Mouse (Mus musculus) testis, adult 2 months (tissue): ENCODE results near the gene Gpr87. TPM values are rescaled to one million over a fixed set of nuclear protein-coding genes. Genes with fewer than 3 reads are reported as not detected.

ENCODE experiments used
- H3K27ac ChIP-seq: fragments of 200-500 bp; 2 replicates; pipeline ENCODE4 v1.5.1; 2012; ENCODE audit warnings: low read depth, low read length; ENCODE audit not compliant: control insufficient read depth, insufficient read depth
- H3K27me3 ChIP-seq: fragments of 200-500 bp; 2 replicates; pipeline ENCODE4 v1.6.1; 2012; ENCODE audit warnings: mild to moderate bottlenecking, low read length, moderate library complexity; ENCODE audit not compliant: control insufficient read depth, insufficient read depth
- H3K36me3 ChIP-seq: fragments of 200-500 bp; 2 replicates; pipeline ENCODE4 v1.6.1; 2012; ENCODE audit warnings: mild to moderate bottlenecking, low read length; ENCODE audit not compliant: control insufficient read depth, insufficient read depth
- H3K4me1 ChIP-seq: fragments of 200-500 bp; 2 replicates; pipeline ENCODE4 v1.6.1; 2012; ENCODE audit warnings: low read length; ENCODE audit not compliant: control insufficient read depth, insufficient read depth
- H3K4me3 ChIP-seq: fragments of 200-500 bp; 2 replicates; pipeline ENCODE4 v1.5.1; 2012; ENCODE audit warnings: low read depth, mild to moderate bottlenecking, low read length, moderate library complexity, mixed read lengths; ENCODE audit not compliant: control insufficient read depth
- CTCF ChIP-seq: fragments of 200-500 bp; IDR thresholded peaks from 2 replicates; pipeline ENCODE4 v1.5.1; 2012; ENCODE audit warnings: low read depth, mild to moderate bottlenecking, inconsistent platforms, low read length, moderate library complexity; ENCODE audit not compliant: control insufficient read depth, insufficient read depth, insufficient replicate concordance
- POLR2A ChIP-seq: fragments of 200-500 bp; IDR thresholded peaks from 2 replicates; pipeline ENCODE4 v1.6.1; 2012; ENCODE audit warnings: low read depth, mild to moderate bottlenecking, inconsistent platforms, low read length, moderate library complexity; ENCODE audit not compliant: control insufficient read depth
- polyA plus RNA-seq: library from polyadenylated mRNA; depleted of rRNA; stranded (reverse); fragments of >200 nt; gene quantifications from 2 replicates; pipeline ENCODE4 v1.2.3, GENCODE M21; 2012

The Gpr87 gene
- polyA plus RNA-seq, 1 experiment = not detected

DNA sequence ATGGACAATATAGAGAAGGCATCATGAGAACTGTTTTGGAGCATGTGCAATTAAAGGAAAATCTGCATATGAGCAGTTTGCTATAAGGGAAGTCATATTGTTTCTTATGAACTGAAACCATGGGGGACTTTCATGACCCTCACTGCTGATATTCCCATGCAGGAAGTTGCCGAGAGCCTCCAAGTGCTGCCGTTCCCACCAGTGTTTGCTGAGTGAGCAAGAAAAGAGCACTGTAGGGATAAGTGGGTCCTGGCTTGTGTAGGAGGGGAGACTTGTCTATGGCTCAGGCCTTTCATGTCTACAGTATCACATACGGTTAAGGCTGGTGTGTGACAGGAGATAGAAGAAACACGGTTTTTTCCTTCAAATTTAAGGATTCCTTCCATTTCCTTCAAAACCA, 9.2 kb downstream of the Gpr87 start:
- H3K36me3 ChIP-seq = no peaks in the 10 kb centered on the region
- TF ChIP-seq CTCF (no peak), POLR2A (no peak)
- H3K4me1 ChIP-seq = no peaks in the 10 kb centered on the region; the same call in 1 of the 2 replicates
- no peak overlapping the region for H3K27ac ChIP-seq
- no peak overlapping the region for H3K4me3 ChIP-seq
- H3K27me3 ChIP-seq = no peaks in the 10 kb centered on the region

DNA sequence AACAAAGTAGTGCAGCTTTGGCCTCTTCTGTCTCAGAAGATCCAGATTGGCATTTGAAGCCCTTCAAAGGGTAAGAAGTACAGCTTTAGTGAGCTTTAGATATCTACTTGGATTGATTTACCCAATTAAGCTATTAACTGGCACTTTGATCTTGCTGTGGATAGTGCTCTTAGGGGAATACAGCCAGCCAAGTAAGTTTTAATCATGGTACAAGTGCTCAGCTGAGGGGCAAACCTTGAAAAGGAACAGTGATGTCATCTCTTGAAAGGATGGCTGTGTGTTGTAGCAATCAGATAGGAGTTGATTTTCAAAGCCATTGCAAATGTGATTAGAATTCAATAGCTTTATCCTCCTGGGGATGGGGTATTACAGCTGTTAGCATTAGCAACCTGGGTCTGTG, 12.8 kb downstream of the Gpr87 start:
- H3K27me3 ChIP-seq = no peaks in the 10 kb centered on the region
- H3K27ac ChIP-seq = no peak overlapping the region
- no peak for TF ChIP-seq CTCF
- TF ChIP-seq POLR2A = no peak
- no peak overlapping the region for H3K4me3 ChIP-seq
- no peaks in the 10 kb centered on the region; the same call in 1 of the 2 replicates for H3K4me1 ChIP-seq
- no peaks in the 10 kb centered on the region for H3K36me3 ChIP-seq

DNA sequence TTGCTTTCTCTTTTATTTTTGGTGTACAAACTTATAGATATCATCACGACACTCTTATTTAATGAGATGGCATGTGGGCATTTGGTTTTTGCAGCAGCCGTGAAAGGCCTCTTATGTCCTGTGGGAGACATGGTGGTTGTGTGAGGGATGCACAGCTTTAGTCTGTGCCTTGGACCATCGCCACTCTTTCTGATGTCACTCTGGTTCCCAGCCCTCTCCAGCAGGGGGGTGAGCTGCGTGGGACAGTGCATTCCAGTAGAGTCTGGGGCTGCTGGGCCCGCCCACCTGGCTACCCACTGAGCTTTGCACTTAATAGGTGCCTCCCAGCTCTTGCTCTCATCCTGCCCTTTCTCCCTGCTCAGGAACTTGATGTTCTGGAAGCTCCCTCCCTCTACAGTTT, 13.8 kb downstream of the Gpr87 start:
- Histone ChIP-seq H3K27ac (no peak overlapping the region), H3K4me3 (no peak overlapping the region), H3K36me3 (no peaks in the 10 kb centered on the region), H3K27me3 (no peaks in the 10 kb centered on the region), H3K4me1 (no peaks in the 10 kb centered on the region; the same call in 1 of the 2 replicates)
- TF ChIP-seq CTCF = no peak
- no peak for TF ChIP-seq POLR2A

DNA sequence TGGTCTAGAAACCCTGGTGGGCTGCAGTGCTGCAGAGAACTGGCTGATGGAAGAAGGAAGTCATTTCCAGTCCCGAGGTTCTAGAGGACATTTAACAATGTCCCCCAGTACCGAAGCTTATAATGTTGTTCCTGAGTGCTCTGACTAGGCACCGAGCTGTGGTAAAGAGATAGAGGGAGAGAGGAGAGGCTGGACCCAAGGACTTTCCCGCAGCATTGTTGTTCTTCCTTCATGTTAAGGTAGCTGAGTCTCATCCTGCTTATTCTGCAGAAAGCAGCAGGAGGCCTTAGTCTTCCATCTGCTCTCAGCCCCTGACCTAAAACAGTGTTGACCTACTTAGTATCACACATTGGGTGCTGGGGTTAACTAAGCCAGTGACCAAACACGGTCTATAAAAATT, 18.0 kb downstream of the Gpr87 start:
- no peak overlapping the region for H3K27ac ChIP-seq
- H3K27me3 ChIP-seq = no peaks in the 10 kb centered on the region
- no peaks in the 10 kb centered on the region; the same call in 1 of the 2 replicates for H3K4me1 ChIP-seq
- H3K4me3 ChIP-seq = no peak overlapping the region
- TF ChIP-seq POLR2A (no peak), CTCF (no peak)
- no peaks in the 10 kb centered on the region for H3K36me3 ChIP-seq

DNA sequence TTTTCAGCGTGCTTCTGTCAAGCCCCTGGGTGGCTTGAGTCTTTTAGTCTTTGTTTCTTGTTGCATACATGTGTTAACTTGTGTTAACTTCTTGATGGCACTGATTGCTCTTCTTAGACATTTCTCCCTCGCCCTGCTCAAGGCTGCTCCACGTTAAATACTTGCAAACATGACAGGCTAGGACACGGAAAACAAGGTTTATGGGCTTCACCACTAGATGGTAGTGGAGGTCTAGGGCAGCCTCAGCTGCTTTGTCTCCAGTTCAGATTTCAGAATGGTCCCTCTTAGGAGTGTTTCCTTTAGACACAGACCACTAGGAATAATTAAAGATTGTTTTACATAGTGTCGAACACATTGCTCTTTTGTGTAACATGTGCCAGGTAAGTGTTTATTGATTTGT, 19.7 kb downstream of the Gpr87 start:
- no peak overlapping the region for H3K4me3 ChIP-seq
- H3K36me3 ChIP-seq = no peaks in the 10 kb centered on the region
- TF ChIP-seq CTCF (no peak), POLR2A (no peak)
- no peaks in the 10 kb centered on the region for H3K27me3 ChIP-seq
- H3K4me1 ChIP-seq = no peaks in the 10 kb centered on the region
- H3K27ac ChIP-seq = no peak overlapping the region

DNA sequence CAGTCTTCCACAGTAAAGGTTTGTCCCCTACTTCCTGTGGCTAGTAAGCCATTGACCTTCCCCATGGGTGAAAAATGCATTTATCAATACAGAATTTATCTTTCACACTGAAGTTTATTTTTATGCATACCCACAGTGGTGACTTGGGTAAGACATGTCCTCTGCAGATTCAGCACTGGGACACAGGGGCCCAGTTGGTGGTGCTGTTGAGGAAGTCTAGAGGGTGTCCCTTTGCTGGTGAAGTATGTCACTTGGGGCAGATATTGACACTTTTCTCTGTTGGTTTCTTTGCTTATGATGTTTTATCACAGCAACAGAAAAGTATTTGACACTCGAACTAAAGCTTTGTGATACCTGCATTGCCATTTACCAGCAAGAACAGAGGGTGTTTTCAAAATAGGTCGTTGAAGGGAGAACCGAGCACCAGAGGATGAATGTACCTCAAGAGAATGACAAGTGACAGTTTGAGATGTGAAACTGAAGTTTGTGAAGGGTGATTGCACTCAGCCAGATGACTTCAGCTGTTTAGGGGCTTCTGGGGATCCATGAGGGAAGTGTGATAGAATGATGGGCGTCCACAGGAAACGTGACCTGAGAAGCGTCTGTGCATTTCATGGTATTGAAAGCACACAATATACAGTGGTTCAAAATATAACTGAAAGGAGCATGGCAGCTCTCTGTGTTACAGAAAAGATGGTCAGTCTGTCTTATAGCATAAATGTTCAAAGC, 20.3 kb downstream of the Gpr87 start:
- Histone ChIP-seq H3K27ac (no peak overlapping the region), H3K4me1 (no peaks in the 10 kb centered on the region), H3K27me3 (no peaks in the 10 kb centered on the region), H3K4me3 (no peak overlapping the region), H3K36me3 (no peaks in the 10 kb centered on the region)
- TF ChIP-seq POLR2A (no peak), CTCF (no peak)

DNA sequence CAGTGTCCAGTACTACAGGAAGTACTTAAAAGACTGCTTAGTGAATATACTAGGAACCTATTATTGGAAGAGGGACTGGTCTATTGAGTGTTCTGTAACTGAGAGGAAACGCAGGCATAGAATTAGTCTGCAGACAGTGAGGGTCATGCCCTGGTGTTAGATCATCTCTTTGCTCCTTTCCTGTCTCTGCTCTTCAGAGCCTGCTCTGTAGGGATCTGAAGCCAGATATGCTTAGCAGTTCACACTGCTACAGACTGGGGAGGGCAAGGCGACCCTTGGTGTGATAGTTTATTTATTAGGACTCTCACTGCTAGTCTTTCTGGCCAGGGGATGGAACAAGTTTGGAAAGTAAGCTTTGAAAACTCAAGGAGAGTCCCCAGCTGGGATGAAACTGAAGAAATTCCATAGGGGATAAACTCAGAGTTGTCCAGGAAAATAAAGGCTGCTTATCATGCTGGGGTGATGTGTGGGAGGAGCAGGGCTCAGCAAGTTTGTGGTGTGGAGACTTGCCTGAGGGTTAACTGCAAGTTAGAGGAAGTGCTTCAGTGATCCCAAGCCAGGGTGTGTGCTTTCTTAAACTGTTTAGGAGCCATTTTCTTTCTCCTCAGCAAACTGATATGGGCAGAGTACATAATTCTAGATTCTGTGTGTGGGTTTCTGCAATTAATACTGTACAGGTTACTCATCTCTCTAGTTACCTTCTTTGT, 24.8 kb downstream of the Gpr87 start:
- Histone ChIP-seq H3K27ac (no peak overlapping the region), H3K27me3 (no peaks in the 10 kb centered on the region)
- TF ChIP-seq CTCF = no peak
- no peak for TF ChIP-seq POLR2A

More for the DNA sequence above, 24.8 kb downstream of the Gpr87 start:
- Histone ChIP-seq H3K4me3 (no peak overlapping the region), H3K36me3 (no peaks in the 10 kb centered on the region), H3K4me1 (no peaks in the 10 kb centered on the region)
